Mouse (Mus musculus) B cell, adult 2 months (primary cell): ENCODE data around the gene Galntl6.
"Not testable (repeated sequence)": the region's sequence is repeated elsewhere in the genome, so short reads cannot be mapped to it uniquely, and the experiment has no call there.

ENCODE experiments used
- DNase-seq, 2 experiments: peaks; one replicate each; pipeline ENCODE4 v3.0.0; 2022

Galntl6 gene

DNA sequence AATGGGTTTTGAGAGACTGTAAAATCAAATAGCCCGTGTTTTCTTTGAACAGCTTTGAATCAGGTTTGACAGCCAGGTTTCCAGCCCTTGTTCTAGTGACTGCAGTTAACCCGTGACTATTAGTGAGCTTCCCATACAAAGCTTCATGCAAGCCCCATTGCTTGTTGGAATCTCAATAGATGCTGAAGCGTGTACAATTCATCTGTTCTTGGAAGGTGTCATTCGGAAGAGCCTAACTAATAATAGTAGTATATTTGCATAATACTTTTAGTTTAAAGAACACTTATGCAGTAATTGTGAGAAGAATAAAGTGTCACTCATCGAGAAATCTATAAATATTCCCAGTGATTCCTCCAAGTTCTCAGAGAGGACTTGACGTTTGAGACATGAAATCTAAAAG is 314.6 kb downstream of the Galntl6 start:
- no peak for DNase-seq

DNA sequence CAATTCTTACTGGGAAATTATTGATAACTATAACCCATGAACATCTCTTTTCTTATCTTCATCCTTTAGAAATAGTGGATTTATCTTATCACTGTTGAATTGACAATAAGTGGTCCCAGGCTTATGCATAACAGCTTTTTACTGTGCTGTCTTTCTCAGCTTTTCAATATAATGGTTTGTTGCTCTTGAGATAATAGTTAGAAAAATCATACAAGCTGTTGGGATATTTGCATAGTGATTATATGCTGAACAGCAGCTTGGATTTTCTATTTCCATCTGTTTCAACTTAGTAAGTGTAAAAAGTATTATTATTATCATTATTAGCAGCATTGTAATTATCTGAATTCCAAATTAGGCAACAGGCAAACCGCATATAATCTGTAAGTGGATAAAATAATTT is 337.1 kb downstream of the Galntl6 start:
- DNase-seq = no peak

DNA sequence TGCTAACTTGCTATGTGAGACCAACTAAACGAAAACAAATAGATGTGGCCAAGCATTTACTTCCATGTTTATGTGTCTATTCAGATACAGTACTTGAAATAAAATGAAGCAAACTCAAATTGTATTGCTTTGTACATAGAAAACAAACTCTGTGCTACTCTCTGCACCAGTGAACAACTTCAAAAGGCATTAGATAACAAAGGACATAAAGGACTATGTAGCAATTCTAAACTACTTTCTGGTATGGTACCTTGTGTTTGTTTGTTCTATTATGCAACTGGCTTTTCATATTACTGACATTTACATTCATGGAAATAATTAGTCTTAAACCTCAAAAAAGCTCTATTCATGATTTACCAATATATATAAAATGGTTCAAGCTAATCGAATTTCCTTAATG is 344.4 kb downstream of the Galntl6 start:
- no peak for DNase-seq

DNA sequence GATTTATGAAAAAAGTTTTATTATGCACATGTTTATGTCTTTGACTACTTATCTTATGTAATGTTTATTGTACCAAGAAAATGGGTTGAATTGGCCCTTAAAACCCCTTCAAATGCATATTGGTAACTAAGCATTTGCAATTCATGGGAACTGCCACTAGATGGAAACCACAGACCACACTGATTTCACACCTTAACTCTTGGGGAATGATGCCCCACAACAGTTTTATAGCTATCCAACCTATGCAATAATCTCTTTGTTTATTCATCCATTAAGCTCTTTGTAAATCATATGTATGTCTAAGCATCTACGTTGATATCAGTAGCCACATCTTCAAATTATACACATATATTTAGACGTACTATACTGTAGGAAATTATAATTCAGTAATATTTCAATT is 346.3 kb downstream of the Galntl6 start:
- DNase-seq = no peak

DNA sequence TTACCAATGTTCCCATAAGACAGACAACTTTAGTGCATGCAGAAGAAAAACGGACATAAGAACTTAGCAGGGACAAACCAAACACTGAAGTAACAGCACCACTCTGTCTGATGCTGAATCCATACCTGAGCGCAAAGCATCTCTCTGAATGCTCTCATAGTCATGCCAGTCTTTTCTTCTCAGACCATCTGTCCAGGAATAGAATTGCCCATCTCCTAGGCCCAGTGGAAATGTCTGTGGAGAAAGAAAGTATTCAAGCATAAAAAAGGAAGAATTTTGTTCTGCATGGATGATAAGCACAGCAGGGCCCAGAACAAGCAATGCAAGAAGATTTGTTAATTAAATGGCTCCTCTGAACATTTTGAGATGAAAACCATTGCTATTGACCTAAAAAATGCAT is 376.7 kb downstream of the Galntl6 start:
- no peak for DNase-seq

DNA sequence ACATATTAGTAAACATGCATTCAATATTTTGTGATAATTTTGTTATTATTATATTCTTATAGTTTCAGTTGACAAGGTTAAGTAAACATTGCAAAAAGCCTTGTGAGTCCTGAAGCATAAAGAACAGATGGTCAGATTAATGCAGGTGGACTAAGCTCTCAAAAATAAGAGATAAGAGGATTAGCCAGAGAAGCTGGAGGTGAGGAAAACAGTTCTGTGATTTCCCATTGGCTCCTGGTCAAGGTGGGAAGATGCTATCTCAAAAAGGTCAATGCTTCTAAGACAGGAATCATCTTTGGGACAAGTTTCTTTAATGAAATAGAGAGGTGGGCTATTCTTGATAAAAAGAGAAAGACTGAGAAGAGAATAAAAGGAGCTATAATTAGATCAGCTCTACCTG is 377.8 kb downstream of the Galntl6 start:
- DNase-seq = no peak

DNA sequence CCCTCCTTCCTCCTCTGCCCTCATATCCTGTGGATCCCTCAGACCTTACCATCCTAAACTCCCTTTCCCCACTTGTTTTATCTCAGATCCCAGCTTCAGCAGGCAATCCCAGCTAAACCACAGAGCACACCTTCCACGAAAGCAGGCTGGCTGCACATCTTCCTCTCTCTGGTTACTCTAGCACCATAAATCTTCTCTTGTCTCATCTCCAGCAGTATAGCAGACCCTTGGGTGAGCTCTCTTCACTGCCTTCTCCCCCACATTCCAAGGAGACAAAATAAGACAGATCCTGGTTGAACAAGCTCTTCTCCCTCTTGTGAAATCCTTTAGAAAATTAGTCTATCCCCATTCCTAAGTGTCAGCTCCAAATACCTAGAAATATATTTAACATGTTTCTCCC is 389.0 kb downstream of the Galntl6 start:
- no peak for DNase-seq

DNA sequence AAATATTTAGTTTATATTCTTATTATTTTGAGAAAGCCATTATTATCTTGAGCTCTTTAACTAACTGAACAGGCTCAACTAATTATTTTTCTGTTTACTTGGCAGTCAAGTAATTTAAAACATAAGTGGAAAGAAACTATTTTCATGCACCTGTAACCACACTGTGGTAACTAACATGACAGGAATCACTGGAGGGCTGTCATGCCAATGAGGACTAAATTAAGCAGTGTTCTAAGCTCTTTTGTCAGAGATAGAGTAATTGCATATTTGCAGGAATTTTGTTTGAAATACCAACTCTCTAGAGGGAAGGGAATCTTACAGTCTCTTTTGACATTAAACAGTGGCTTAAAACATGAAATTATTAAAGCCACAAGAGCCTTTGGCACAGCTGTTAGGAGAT is 390.5 kb downstream of the Galntl6 start:
- no peak for DNase-seq

DNA sequence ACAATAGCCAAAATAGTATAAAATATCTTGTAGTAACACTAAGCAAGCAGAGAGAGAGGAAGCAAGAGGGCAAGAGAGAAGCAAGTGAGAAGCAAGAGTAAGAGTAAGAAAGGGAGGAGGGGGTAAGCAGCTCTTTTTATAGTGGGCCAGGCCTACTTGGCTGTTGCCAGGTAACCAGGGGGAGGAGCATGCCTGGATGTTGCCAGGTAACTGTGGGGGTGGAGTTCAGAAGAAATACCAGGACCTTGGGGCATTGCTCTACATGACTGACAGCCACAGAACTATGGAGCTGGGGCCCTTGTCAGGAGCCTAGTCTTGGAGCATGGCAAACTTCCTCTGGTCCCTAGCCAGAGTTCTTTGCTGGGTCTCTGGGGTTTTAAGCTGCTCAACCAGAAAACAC is 401.9 kb downstream of the Galntl6 start:
- no peak for DNase-seq

DNA sequence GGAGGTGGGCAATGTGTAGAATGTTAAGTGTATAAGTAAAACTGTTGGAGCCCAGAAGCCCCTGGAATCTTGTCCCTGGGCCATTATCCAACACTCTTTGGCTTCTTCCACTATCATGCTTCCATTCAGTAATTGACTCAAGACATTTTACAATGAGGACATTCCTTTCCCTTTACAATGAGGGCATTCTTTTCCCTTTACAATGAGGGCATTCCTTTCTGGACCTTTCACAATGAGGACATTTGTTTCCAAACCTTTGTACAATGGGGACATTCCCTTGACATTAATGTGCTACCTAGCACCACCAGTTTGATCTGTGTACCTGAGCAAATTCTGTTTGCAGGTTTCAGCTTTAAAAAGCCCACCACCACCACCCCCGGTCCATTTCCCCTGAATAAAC is 403.4 kb downstream of the Galntl6 start:
- DNase-seq = no peak

DNA sequence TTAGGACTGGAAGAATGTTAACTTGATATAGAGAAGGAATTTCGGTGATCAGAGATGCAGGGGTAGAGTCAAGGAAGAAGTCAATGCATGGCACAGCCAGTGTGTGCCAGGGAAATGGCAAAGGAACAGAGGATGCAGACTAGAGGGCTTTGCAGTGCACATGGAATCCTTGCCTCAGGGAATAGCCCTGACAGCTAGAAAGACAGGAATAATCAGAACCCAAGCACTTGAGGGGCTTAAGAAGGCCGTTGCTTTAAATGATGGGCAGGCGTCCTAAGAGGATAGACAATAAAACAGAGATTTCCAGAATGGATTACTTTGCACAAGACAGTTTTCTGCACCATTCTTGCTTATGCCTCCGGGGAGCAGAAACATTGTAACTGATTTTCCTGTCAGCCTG is 425.3 kb downstream of the Galntl6 start:
- DNase-seq = no peak

DNA sequence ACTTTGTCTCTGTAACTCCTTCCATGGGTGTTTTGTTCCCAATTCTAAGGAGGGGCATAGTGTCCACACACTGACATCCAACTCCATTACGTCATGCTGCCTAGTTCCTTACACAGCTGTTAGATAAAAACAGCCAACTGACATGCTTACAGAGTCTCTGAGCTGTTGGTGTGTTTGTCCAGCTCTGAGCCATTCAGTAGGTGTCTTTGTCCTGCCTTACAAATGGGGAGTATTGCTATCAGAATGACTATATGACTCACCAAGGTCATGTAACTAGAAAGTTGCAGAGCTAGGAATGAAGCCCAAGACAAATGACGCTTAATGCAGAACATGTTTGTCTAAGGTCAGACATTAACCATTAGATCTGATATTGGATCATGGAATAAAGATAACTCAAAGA is 449.1 kb downstream of the Galntl6 start:
- DNase-seq = not testable (repeated sequence)

DNA sequence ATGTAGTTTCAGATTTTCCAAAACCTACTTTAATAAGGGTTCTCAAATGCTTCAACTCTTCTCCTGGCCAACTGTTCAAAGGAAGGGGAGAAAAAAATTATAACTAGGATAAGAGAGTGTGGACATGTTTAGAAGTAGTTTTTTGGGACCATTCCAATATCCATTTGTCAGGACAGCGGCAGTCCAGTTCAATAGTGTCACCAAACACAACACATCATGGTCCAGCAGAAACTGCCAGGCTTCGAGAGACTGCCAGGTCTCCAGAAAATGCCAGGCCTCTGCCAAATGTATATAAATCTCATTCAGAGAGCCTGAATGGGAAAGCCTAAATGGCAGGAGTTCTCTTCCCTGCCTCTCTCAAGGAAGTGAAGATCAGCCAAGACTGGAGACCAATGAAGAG is 469.7 kb downstream of the Galntl6 start:
- DNase-seq = no peak

DNA sequence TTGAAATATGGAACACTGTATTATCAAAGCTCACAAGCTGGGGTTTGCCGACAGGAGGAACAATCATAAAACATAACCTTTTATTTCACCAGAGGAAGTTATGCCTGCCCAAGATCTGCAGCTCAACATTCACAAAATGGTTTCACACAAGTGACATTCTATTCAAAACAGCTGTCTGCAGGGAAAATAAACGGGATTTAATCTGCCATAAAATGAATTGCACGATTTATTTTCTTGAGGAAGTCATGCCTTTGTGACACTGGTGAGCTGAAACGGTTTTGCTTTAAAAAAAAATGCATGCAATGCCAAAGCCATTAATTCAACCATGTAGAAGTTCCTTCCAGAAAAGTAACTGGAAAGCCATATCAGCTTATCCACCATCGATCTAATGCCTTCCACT is 494.0 kb downstream of the Galntl6 start:
- no peak for DNase-seq

DNA sequence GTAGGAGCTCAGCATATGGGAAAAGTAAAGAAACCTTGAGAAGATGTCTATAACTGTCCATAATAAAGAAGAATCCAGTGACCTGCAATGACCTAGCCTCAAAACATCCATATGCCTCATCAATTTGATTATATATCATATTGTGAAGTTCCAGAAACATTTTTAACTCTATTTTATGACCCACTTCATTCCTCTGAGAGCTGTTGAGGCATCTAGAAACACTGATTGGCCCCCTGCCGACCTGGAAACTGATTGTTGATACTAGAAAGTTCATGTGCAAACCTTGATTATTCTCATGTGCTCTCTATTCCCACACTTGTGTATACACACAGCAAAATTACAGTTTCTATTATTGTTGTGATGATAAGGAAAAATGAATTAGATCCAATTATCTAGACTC is 494.9 kb downstream of the Galntl6 start:
- no peak for DNase-seq

DNA sequence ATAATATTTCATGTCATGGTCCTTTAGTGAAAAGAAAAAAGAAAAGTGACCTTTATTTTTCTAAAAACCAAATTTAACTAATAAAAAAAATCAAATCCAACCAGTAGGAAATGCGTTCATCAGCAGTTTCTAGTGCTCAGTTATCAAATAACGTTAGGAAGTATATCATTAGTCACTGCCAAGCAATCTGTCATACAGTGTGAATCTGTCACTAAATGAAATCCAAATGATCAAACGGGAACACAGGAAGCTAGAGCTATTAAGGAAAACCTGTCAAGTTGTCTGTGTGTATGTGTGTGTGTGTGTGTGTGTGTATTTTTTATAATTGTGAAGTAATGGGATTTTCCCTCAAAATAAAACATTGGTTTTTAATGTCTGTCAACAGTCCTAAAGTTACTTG is 515.9 kb downstream of the Galntl6 start:
- no peak for DNase-seq

DNA sequence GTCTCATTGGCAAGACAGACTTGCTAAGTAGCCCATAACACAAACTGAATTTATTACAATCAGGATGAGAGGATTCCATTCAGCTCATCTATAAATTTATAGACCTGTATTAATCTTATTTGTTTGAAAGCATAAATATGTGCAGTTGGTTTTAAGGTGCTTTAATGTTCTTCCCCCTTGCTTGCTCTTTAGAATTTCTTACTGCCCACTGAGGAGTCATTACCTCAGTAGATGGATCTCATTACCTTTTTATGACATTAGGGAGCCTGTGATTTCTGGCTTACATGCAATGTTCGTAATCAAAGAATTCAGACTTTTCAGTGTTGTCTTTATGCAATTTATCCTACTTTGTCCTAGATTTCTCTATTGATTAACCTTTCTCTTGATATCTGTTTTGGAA is 516.6 kb downstream of the Galntl6 start:
- DNase-seq = no peak

DNA sequence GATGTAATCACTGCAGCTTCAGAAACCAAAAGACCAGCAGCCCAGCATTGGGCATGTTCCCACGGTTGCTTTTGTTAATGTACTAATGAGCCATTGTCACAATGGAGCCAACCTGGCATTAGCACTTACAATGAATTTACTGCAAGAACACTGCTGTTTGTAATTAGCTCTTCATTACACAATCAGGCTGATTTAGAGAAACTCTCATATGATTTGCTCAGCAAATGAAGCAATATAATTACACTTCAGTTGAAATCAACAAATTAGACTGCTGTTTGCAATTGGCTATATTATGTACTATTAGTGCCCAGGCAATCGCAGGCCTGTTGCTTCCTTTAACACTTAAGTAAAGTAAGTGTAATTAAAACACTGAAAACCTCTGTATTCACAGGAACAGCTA is 540.1 kb downstream of the Galntl6 start:
- DNase-seq = no peak

DNA sequence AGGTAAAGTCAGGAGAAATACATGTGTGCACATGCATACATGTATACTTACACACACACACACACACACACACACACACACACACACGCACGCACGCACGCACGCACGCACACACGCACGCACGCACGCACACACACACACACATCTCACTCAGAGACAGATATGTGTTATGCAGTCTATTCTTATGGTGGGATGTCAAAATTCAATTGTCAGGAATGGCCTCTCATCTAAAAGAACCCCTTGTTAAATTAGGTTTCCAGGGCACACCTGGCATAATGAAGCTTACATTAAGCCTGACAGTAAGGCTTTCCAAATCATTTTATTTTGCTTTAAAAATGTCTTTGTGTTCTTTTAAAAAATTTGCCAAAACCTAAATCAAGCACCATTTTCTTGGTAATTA is 540.5 kb downstream of the Galntl6 start:
- no peak for DNase-seq

DNA sequence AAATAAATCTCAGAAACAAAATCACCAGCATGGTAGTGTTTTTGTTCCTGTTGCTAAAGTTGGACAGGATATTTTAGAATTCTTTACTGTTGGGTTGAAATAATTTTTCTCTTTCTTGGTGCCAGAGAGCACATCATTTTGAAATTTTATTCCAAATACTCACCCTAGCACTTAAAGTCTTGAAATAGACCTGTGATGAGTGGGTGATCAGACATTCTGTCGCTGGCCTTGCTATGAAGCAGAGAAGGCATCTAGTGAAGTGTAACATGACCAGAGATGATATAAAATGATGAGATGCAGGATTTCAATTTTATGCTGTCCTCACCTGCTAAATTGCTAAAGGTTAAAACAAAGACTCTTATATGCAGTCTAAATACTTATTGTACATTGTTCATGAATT is 581.3 kb downstream of the Galntl6 start:
- no peak for DNase-seq

DNA sequence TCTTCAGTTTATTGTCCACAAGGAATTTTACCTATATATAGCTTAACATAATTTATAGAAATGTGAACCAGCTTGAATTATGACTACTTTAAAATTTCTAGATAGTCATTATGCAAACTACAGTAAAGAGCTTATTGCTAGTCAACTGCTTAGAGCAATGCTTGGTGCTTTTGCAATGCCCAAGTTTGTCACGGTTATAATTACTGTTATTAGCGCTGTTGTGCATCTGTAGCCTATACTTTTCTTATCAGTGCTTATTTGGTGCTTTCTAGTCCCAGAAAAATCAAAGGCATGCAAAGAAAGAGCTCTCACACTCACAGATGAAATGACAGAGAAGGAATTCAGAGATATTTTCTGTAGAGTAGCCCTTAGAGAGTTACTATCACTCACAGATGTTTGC is 599.0 kb downstream of the Galntl6 start:
- DNase-seq = no peak

DNA sequence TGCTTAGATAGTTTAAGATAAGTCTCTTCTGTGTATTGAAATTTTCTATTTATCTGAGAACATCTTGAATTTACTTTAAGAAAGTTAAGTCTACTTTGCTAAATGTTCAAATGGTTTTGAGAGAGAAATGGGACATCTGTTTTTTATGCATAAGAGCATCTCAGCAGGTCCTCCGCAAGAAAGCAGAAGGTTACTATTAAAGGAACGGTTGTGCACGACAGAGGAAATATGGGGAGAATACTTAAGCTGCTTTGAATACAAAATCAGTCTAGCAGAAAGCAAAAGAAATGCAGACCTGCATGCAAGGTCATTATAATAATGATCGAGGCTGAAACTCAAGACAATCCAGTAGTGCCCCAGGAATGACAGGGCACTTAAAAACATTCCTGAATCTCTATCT is 621.0 kb downstream of the Galntl6 start:
- no peak for DNase-seq

DNA sequence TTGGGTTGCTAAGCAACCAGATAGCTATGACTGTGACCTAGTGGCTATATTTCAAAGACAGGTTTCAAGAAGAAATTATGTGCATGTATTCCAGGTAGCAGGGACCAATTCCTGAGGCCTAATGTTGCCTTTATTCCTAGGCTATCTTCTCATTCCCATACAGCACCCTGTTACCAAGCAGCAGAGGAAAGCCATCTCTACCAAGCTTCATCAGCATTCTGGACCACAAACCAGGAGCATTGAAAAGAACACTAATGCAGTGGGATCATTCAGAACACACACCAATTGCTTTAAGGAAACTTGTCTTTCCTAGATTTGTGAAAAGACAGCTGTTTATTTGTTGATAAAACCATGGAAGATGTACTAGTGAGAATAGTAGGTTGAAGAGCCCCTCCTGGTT is 622.4 kb downstream of the Galntl6 start:
- no peak for DNase-seq

DNA sequence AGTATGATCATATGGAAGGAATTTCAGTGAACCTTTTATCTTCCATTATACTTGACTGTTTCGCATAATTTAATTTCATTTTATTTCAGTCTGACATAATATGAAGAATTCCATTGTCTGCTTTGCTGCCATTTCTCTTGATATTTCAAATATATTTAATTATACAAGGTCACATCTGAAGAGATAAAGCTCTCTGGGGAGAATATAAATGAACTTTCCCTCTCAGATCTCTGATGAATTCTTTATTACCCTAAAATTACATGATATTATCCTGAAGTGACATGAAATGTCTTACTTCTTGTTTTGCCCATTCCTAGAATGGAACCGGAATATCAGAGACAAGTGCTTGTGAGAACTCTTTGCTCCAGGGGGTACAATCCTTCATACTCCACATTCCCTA is 647.0 kb downstream of the Galntl6 start:
- DNase-seq = no peak

DNA sequence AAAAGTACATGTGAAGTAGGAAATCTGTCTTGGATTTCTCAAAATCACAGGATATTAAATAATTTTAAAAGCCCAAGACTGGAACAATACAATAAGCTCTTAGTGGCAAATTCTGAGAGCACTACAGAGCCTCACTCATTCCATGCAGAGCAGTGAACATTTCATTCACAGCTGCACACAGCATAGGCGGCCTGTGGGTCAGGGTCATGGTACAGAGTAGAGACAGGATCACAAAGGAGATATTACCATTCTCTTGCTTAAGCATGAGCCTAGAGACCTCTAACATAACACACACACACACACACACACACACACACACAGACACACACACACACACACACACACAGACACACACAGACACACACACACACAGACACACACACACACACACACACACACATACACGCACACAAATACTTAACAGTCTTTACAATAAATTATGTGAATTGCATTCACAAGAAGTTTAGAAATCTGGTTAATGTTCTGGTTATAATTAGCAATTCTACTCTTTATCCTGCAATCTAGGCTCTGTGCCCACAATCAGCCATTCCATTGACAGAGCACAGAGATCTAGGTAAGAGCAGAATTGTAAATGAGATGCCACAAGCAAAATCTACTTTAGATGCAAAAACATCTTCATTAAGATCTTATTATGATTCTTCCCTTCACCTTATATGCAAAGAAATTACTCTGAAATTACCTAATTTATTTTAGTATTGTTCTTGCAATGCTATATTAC is 653.7 kb downstream of the Galntl6 start:
- DNase-seq = no peak

DNA sequence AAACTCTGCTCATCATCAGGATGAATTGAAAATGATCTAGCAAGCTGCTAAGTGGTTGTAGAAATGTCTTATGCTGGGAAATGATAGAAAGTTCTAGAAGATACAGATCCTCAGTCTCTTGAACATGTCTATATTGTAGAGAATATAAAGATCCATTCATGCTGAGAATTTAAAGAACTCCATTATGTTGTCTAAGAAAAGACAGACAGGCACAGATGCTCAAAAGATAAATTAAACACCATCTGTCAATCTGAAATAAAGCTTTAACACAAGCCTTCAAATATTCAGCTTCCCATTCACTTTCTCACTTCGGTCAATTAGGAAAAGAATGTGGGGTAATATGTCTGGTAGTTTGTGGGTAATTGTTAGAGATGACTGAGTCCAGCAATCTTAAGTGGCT is 658.8 kb downstream of the Galntl6 start:
- DNase-seq = no peak
